Mouse (Mus musculus) central nervous system, embryonic 11.5 days (tissue): ENCODE data around the gene Cybrd1. TPM values are rescaled to one million over a fixed set of nuclear protein-coding genes. Genes with fewer than 3 reads are reported as not detected.

Source experiments
- polyA plus RNA-seq: library from polyadenylated mRNA; depleted of rRNA; stranded (reverse); fragments of >200 nt; gene quantifications from 2 replicates; pipeline ENCODE4 v1.2.3, GENCODE M21; 2012; rRNA removed

Gene Cybrd1
- 0.56 and 1.5 TPM in 2 replicates for polyA plus RNA-seq

DNA sequence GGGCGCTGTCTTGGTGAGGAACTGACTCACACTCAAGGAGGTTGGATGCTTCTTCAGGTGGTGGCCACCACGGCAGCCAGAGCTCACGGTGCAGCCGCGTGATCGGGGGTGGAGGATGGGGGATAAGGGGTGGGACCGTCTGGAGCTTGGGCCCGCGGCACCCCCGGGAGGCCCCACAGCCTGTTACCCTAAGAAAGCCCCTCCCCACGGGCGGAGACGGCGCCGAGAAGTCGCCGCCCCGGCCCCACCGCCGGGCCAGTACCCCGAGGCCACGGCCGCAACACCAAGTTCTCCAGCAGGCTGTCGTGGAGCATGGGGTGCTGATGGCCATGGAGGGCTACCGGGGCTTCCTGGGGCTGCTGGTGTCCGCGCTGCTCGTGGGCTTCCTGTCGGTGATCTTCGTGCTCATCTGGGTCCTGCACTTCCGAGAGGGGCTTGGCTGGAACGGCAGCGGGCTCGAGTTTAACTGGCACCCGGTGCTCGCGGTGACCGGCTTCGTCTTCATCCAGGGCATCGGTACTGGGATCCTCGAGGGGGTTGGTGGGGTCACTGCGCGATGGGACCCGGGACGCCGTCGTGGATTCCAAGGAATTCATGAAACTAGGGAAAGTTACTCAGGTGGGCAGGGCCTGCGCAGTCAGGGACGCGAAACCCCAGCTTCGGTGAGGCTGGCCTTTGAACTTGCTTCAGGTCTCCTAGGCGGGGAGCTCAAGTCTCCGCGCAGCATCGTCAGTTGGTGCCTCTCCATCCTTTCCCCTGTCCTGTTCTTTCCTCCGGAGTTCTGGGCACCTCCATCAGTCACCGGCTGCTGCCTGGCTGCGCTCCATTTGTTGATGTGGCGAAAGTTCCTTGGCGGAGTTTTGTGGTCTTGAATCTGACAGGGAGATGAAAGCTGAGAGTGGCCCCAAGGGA lies at the start of gene Cybrd1:
TSS of gene Cybrd1 (plus strand) at position 127 of the 912 bp plus-strand sequence.

Other genes with a start within 250 kb of the Cybrd1 start
- gene Dcaf17, start 62.6 kb upstream of the Cybrd1 start, polyA plus RNA-seq, result 8.4 and 10.3 TPM in 2 replicates
- 13.1 and 17.2 TPM in 2 replicates for gene Mettl8, start 62.3 kb upstream of the Cybrd1 start, polyA plus RNA-seq
- gene Dync1i2, start 93.8 kb downstream of the Cybrd1 start, polyA plus RNA-seq, result 152 and 273 TPM in 2 replicates
- 28.3 and 33.2 TPM in 2 replicates for gene Slc25a12, start 249.8 kb downstream of the Cybrd1 start, polyA plus RNA-seq